In the genomic region with DNA sequence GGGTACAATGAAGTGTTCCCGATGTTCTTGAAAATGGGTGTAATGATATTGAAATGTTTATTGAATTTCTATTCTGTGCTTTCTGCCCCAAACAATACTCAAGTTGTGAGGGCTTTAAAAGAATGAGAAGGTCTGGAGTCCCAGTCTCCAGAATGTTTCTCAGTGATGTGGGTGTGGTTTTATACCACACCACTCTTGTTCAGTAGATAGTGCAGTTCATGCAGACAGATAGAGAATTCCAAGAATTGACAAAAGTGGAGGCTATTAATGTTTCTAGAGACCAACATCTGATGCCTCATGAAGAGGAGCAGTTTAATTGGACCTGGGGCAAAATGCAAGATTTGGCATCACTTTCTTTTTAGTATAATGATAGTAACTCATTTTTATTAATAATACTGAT, we compare ENCODE assay signal across 20 mouse cellular contexts.
"Had no signal": no experiment of that assay in that cellular context is flagged by ENCODE, and none has a peak within 500 bp of the region (broad histone marks: within the 10 kb centered on the region; RNA-seq: fewer than 3 reads in every experiment).

No protein-coding gene starts in this region.

- H3K4me2 ChIP-seq: lung, embryonic 15.5 days; midbrain, embryonic 12.5 days; neural tube, embryonic 13.5 days; neural tube, embryonic 15.5 days had no signal

- H3K27me3 ChIP-seq: lung, embryonic 15.5 days; midbrain, embryonic 12.5 days; neural tube, embryonic 13.5 days; neural tube, embryonic 15.5 days had no signal

- H3K4me1 ChIP-seq: lung, embryonic 15.5 days; midbrain, embryonic 10.5 days; midbrain, embryonic 12.5 days had no signal

- ATAC-seq: lung, postnatal 0 days; midbrain, embryonic 16.5 days had no signal

- DNase-seq: lung, adult 2 months; lung, postnatal 14 days; lung, postnatal 36 days; midbrain, embryonic 14.5 days; retina, postnatal 1 day; right cerebral cortex, postnatal 25 days; right cerebral cortex, postnatal 4 days; spleen, adult 18-20 months; thymus, adult 18-20 months; thymus, postnatal 14 days; thymus, postnatal 36 days had no signal

- H3K36me3 ChIP-seq: lung, embryonic 15.5 days; midbrain, embryonic 10.5 days; midbrain, embryonic 12.5 days; neural tube, embryonic 13.5 days; neural tube, embryonic 15.5 days had no signal

- H3K4me3 ChIP-seq: lung, embryonic 15.5 days; midbrain, embryonic 10.5 days; midbrain, embryonic 12.5 days; myocyte; neural tube, embryonic 13.5 days; neural tube, embryonic 15.5 days had no signal

- H3K9me3 ChIP-seq: lung, embryonic 15.5 days; midbrain, embryonic 10.5 days; midbrain, embryonic 12.5 days; neural tube, embryonic 13.5 days; neural tube, embryonic 15.5 days had no signal

- H3K9ac ChIP-seq: lung, embryonic 15.5 days; midbrain, embryonic 12.5 days; neural tube, embryonic 13.5 days; neural tube, embryonic 15.5 days had no signal

- H3K27ac ChIP-seq: lung, embryonic 15.5 days; macrophage; midbrain, embryonic 10.5 days; midbrain, embryonic 12.5 days; neural tube, embryonic 13.5 days; neural tube, embryonic 15.5 days had no signal
